Mouse (Mus musculus) lung, embryonic 16.5 days (tissue): ENCODE results near the gene Olfr107. TPM values are rescaled to one million over a fixed set of nuclear protein-coding genes. Genes with fewer than 3 reads are reported as not detected.

Experiments
- ATAC-seq: fragments of 200-750 bp; cut with Nextera tagmentation; 2 replicates; pipeline ENCODE4 v1.8.0; 2017; ENCODE audit warnings: low read depth, mild to moderate bottlenecking, moderate library complexity
- H3K27ac ChIP-seq: fragments of 300-500 bp; sonication (generic); 2 replicates; pipeline ENCODE4 v1.5.1; 2014; ENCODE audit warnings: mild to moderate bottlenecking, control low read depth, low read length
- H3K27me3 ChIP-seq: fragments of 300-500 bp; sonication (generic); 2 replicates; pipeline ENCODE4 v1.6.1; 2014; ENCODE audit warnings: low read depth, low read length, mixed read lengths; ENCODE audit not compliant: control insufficient read depth, insufficient read depth
- H3K36me3 ChIP-seq: fragments of 300-500 bp; sonication (generic); 2 replicates; pipeline ENCODE4 v1.6.1; 2014; ENCODE audit warnings: low read length; ENCODE audit not compliant: control insufficient read depth, insufficient read depth
- H3K4me1 ChIP-seq: fragments of 300-500 bp; sonication (generic); replicated peaks from 2 replicates; pipeline ENCODE4 v1.6.1; 2014; ENCODE audit warnings: low read length, mixed read lengths; ENCODE audit not compliant: control insufficient read depth, insufficient read depth
- H3K4me2 ChIP-seq: fragments of 300-500 bp; sonication (generic); 2 replicates; pipeline ENCODE4 v1.6.1; 2014; ENCODE audit warnings: low read depth, low read length, control low read depth
- H3K4me3 ChIP-seq: fragments of 300-500 bp; sonication (generic); 2 replicates; pipeline ENCODE4 v1.5.1; 2014; ENCODE audit warnings: mild to moderate bottlenecking, low read length, control low read depth
- H3K9ac ChIP-seq: fragments of 300-500 bp; sonication (generic); 2 replicates; pipeline ENCODE4 v1.6.1; 2014; ENCODE audit warnings: low read length, control low read depth
- H3K9me3 ChIP-seq: fragments of 300-500 bp; sonication (generic); 2 replicates; pipeline ENCODE4 v1.6.1; 2016; ENCODE audit warnings: low read length; ENCODE audit not compliant: control insufficient read depth
- WGBS: fragments of 180-500 bp; shearing (Covaris S2); extraction: QIAGEN DNeasy Blood & Tissue Kit; methylation state at CpG from one replicate; pipeline ENCODE4 v1.1.7; 2014; 5-methylcytosine and 5-hydroxymethylcytosine counted together
- polyA plus RNA-seq: library from polyadenylated mRNA; unstranded; fragments of >200 nt; fragmentation: Nextera tagmentation; extraction: Ambion mirVana; gene quantifications from 2 replicates; pipeline ENCODE4 v1.2.1, GENCODE M21; 2015

The Olfr107 gene
- polyA plus RNA-seq = not detected in 2 replicates

DNA sequence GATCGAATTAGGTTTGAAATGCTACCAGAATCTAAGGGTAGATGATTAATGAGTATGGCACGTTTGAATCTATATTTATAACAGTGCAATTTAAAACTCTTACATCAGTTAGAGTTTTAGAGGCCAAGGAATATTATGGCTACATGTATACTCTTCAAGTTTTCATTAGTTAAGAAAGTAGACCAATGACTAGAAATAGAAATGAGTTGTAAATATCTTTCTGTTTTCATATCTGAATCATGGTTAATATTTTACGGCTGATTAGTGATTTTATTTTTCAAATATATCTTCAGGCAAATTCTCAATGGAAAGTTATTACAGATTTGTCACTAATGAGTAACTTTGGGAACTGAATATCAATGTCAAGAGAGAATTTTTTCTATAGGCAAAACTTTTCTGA is at the start of gene Olfr107:
TSS of gene Olfr107 (plus strand) at position 301 of the 400 bp plus-strand sequence.
- H3K27me3 ChIP-seq = no peaks in the 10 kb centered on the region
- H3K4me2 ChIP-seq = no peak within 1 kb of the TSS
- H3K9me3 ChIP-seq = no peaks in the 10 kb centered on the region; the same call in 1 of the 2 replicates
- H3K9ac ChIP-seq = no peak within 1 kb of the TSS
- H3K4me3 ChIP-seq = no peak within 1 kb of the TSS
- no peaks in the 10 kb centered on the region for H3K4me1 ChIP-seq
- WGBS = 75% methylated on average over 3 of the region's 3 CpGs
- H3K36me3 ChIP-seq = no peaks in the 10 kb centered on the region
- no peak within 1 kb of the TSS for H3K27ac ChIP-seq
- ATAC-seq = no peak

DNA sequence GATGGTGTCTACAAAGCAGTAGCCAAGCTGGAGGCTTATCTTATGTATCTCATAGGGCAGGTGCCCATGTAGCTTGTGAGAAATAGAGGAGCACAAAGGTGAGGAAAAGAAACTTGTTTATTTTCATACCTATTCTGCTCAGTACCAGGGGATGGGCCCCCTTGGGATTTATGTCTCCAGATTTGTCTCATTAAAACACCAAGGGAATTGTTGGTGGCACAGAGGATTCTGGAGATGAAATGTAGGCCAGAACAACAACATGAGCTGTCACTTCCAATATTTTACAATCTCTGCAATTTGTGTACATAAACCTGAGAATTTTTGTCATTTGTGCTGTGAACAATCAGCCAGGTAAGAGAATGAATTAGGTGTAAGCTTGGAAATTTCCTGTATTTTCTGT is 39.7 kb upstream of the Olfr107 start, which contains the start of gene Olfr104-ps:
TSS of gene Olfr104-ps (plus strand) at position 301 of the 400 bp plus-strand sequence.
- no peaks in the 10 kb centered on the region for H3K4me1 ChIP-seq
- no peaks in the 10 kb centered on the region for H3K27me3 ChIP-seq
- no peak within 1 kb of the TSS for H3K27ac ChIP-seq
- no peak for ATAC-seq
- no peak within 1 kb of the TSS for H3K4me3 ChIP-seq
- H3K9me3 ChIP-seq = no peaks in the 10 kb centered on the region
- H3K36me3 ChIP-seq = no peaks in the 10 kb centered on the region
- no peak within 1 kb of the TSS for H3K4me2 ChIP-seq
- no peak within 1 kb of the TSS for H3K9ac ChIP-seq

DNA sequence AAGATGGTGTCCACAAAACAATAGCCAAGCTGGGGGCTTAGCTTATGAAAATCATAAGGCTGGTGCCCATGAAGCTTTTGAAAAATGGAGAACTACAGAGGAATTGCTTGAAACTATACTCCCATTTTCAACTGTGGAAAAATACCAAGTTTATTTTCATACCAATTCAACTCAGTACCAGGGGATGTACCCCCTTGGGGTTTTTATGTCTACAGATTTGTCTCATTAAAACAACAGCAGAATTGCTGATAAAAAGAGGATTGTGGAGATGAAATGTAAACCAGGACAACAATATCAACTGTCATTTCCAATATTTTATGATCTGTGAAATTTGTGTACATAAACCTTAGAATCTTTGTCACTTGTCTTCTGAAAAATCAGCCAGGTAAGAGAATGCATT is 20.3 kb upstream of the Olfr107 start, which contains the start of gene Olfr105-ps:
TSS of gene Olfr105-ps (plus strand) at position 301 of the 400 bp plus-strand sequence.
- H3K36me3 ChIP-seq = no peaks in the 10 kb centered on the region
- H3K9ac ChIP-seq = no peak within 1 kb of the TSS
- H3K27me3 ChIP-seq = no peaks in the 10 kb centered on the region
- no peaks in the 10 kb centered on the region for H3K4me1 ChIP-seq
- H3K9me3 ChIP-seq = no peaks in the 10 kb centered on the region
- H3K4me2 ChIP-seq = no peak within 1 kb of the TSS
- H3K4me3 ChIP-seq = no peak within 1 kb of the TSS
- no peak for ATAC-seq
- no peak within 1 kb of the TSS for H3K27ac ChIP-seq

DNA sequence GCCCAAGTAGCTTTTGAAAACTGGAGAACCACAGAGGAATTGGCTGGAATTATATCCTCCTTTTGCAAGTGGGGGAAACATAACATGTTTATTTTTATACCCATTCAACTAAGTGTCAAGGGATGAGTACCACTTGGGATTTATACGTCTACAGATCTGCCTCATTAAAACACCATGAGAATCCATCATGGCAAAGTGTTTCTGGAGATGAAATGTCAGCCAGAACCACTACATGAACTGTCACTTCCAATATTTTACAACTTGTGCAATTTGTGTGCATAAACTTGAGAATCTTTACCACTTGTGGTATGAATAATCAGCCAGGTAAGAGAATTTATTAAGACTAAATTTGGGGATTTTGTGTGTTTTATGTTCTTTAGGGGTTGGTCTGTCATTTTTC is 8.9 kb upstream of the Olfr107 start, which contains the start of gene Olfr106-ps:
TSS of gene Olfr106-ps (plus strand) at position 301 of the 400 bp plus-strand sequence.
- no peak within 1 kb of the TSS for H3K4me2 ChIP-seq
- no peak within 1 kb of the TSS for H3K4me3 ChIP-seq
- H3K27ac ChIP-seq = no peak within 1 kb of the TSS
- no peaks in the 10 kb centered on the region for H3K27me3 ChIP-seq
- no peak within 1 kb of the TSS for H3K9ac ChIP-seq
- WGBS = 20% methylated on average over 1 of the region's 1 CpGs
- H3K9me3 ChIP-seq = no peaks in the 10 kb centered on the region; the same call in 1 of the 2 replicates
- no peaks in the 10 kb centered on the region for H3K4me1 ChIP-seq
- no peaks in the 10 kb centered on the region for H3K36me3 ChIP-seq
- no peak for ATAC-seq

DNA sequence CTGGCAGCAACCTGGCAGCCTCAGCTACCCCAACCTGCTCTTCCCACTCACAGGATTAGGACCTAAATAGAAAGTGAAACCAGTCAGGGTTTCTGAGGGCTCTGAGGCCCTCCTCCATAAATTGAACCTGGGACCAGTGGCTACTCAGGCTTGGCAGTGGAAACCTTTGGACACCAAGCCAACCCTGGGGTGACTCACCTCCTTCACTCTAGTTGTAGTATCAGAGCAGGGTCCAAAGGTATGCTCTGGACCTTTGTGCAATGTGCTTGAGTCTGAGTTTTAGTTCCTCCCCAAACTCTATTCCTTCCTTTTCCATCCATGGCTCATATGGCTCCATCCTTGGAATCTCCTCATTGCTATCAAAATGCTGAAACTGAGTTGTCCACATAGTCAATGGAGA is 14.4 kb downstream of the Olfr107 start:
- no peak overlapping the region for H3K9ac ChIP-seq
- no peak overlapping the region for H3K27ac ChIP-seq
- no peaks in the 10 kb centered on the region; the same call in 1 of the 2 replicates for H3K9me3 ChIP-seq
- H3K36me3 ChIP-seq = no peaks in the 10 kb centered on the region
- no peak overlapping the region for H3K4me3 ChIP-seq
- no peak overlapping the region for H3K4me2 ChIP-seq
- no peaks in the 10 kb centered on the region for H3K27me3 ChIP-seq
- H3K4me1 ChIP-seq = no peaks in the 10 kb centered on the region
- ATAC-seq = no peak

DNA sequence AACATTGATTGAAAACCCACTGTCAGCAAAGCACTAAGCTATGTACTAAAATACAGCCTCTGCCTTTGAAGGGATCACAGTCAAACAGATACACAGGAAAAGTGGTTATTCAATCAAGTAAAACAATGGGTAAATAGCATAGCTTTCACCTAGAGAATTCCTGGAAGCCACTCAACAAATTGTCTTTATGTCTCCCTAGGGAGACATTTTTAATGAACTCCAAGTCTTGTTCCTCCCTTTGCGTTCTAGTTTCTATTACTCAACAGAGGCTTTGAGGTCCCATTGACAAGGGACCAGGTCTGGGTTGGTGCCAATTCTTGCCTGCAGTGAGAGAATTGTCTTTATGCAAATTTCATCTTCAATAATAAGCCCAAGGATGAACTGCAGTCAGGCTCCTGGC is 46.2 kb downstream of the Olfr107 start, which contains the start of gene Olfr108:
TSS of gene Olfr108 (plus strand) at position 301 of the 400 bp plus-strand sequence.
- no peak within 1 kb of the TSS for H3K4me2 ChIP-seq
- H3K4me1 ChIP-seq = no peaks in the 10 kb centered on the region
- no peak within 1 kb of the TSS for H3K27ac ChIP-seq
- no peak within 1 kb of the TSS for H3K9ac ChIP-seq
- no peak for ATAC-seq
- H3K4me3 ChIP-seq = no peak within 1 kb of the TSS
- 86% methylated on average over 1 of the region's 1 CpGs for WGBS
- no peaks in the 10 kb centered on the region; the same call in 1 of the 2 replicates for H3K9me3 ChIP-seq
- no peaks in the 10 kb centered on the region for H3K36me3 ChIP-seq
- no peaks in the 10 kb centered on the region for H3K27me3 ChIP-seq

Other genes starting within 250 kb of the Olfr107 start
- gene Olfr93, start 237.7 kb upstream of the Olfr107 start, polyA plus RNA-seq = not detected in 2 replicates
- gene Ubd, start 205.3 kb upstream of the Olfr107 start, polyA plus RNA-seq = 0.28 and 1.1 TPM in 2 replicates
- not detected in 2 replicates for gene Olfr94, start 198.2 kb upstream of the Olfr107 start, polyA plus RNA-seq
- not detected in 2 replicates for gene Olfr95, start 186.1 kb upstream of the Olfr107 start, polyA plus RNA-seq
- not detected in 2 replicates for gene Olfr96, start 179.1 kb upstream of the Olfr107 start, polyA plus RNA-seq
- not detected in 2 replicates for gene Olfr97, start 161.9 kb upstream of the Olfr107 start, polyA plus RNA-seq
- not detected in 2 replicates for gene Olfr98, start 135.5 kb upstream of the Olfr107 start, polyA plus RNA-seq
- 2.3 and 3.1 TPM in 2 replicates for gene H2-M3, start 129.0 kb upstream of the Olfr107 start, polyA plus RNA-seq
- gene Olfr99, start 115.8 kb upstream of the Olfr107 start, polyA plus RNA-seq = not detected in 2 replicates
- not detected in 2 replicates for gene Olfr101, start 94.9 kb upstream of the Olfr107 start, polyA plus RNA-seq
- gene Olfr102, start 82.2 kb upstream of the Olfr107 start, polyA plus RNA-seq = not detected in 2 replicates
- not detected in 2 replicates for gene Olfr103, start 59.5 kb upstream of the Olfr107 start, polyA plus RNA-seq
- gene Olfr104-ps, start 39.6 kb upstream of the Olfr107 start, polyA plus RNA-seq = not detected in 2 replicates
- not detected in 2 replicates for gene Olfr105-ps, start 20.2 kb upstream of the Olfr107 start, polyA plus RNA-seq
- gene Olfr106-ps, start 8.8 kb upstream of the Olfr107 start, polyA plus RNA-seq = not detected in 2 replicates
- not detected in 2 replicates for gene Olfr108, start 46.3 kb downstream of the Olfr107 start, polyA plus RNA-seq
- gene Olfr109, start 59.7 kb downstream of the Olfr107 start, polyA plus RNA-seq = not detected in 2 replicates
- not detected in 2 replicates for gene H2-M2, start 84.3 kb downstream of the Olfr107 start, polyA plus RNA-seq
- gene Olfr110, start 93.2 kb downstream of the Olfr107 start, polyA plus RNA-seq = not detected in 2 replicates
- gene Olfr111, start 108.8 kb downstream of the Olfr107 start, polyA plus RNA-seq = not detected in 2 replicates
- gene Olfr112, start 170.2 kb downstream of the Olfr107 start, polyA plus RNA-seq = not detected in 2 replicates
- not detected in 2 replicates for gene Olfr113, start 178.4 kb downstream of the Olfr107 start, polyA plus RNA-seq
- not detected in 2 replicates for gene Olfr114, start 193.5 kb downstream of the Olfr107 start, polyA plus RNA-seq
- gene Olfr115, start 227.9 kb downstream of the Olfr107 start, polyA plus RNA-seq = not detected in 2 replicates
- gene Olfr116, start 228.0 kb downstream of the Olfr107 start, polyA plus RNA-seq = not detected in 2 replicates